Mouse (Mus musculus) right cerebral cortex, adult 2 months (tissue): ENCODE results near the gene Rhox2e.
"Not testable (repeated sequence)": the region's sequence is repeated elsewhere in the genome, so short reads cannot be mapped to it uniquely, and the experiment has no call there.

Experiments
- DNase-seq, 2 experiments: peaks; one replicate each; pipeline ENCODE4 v3.0.0; 2021 to 2022; ENCODE audit warnings: low spot score in 2 of 2

Rhox2e gene

DNA sequence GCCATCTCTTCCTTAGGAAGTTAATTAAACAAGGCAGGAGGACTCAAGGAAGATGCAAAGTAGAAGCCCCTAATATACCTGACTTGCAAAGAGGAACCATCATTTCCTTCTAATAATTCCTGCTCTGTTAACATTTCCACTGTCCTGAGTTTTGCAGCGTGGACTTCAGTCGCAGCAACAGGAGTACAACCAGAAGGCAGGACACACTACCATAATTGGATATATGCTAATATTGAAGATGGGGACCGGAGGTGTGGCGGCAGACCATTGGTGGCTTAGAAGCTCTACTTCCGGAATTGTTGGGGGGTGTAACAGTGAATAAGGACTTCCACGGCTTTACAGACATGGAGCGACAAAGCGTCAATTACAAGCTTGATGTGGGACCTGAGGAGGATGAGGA is at the start of gene Rhox2e:
Gene Rhox2e, plus strand, starts transcription at position 301 of the 400 bp plus-strand sequence.
- DNase-seq = not testable (repeated sequence)

DNA sequence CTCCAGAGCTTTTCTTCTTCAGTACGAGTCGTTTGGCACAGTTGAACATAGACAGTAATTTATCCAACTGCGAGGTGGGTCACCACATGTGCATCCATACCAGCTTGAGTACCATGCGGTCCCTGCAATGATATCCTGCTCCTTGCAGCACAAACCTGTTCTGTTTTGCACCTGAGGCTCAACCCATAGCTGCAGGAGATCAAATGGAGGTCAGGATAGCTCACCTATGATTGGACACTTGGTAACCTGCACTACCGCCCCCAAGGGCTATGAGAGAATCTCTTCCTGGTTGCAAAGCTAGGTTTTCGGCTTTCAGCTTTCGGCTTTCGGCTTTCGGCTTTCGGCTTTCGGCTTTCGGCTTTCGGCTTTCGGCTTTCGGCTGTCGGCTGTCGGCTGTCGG is 16.2 kb upstream of the Rhox2e start, which contains the start of gene Rhox4d:
Gene Rhox4d, plus strand, starts transcription at position 301 of the 400 bp plus-strand sequence.
- not testable (repeated sequence) for DNase-seq

DNA sequence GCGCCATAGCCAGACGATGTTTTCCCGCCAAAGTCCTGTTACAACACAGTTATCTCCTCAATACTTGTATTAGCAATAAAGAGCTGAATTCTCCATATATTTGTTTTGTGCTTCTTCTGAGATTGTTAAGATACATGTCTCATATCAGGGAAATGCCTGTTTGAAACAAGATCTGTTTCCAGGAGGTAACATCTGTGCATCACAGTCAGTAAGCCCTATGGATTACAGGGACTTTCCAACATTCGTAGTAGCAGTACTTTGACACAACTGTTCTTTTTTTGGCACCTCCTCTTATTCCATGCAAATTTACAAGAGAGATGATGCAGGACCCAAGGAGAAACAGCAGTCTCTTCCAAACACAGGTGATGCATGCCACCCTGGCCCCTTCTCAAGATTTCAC is 11.5 kb downstream of the Rhox2e start, which contains the start of gene Rhox3e:
Gene Rhox3e, plus strand, starts transcription at position 301 of the 400 bp plus-strand sequence.
- not testable (repeated sequence) for DNase-seq

DNA sequence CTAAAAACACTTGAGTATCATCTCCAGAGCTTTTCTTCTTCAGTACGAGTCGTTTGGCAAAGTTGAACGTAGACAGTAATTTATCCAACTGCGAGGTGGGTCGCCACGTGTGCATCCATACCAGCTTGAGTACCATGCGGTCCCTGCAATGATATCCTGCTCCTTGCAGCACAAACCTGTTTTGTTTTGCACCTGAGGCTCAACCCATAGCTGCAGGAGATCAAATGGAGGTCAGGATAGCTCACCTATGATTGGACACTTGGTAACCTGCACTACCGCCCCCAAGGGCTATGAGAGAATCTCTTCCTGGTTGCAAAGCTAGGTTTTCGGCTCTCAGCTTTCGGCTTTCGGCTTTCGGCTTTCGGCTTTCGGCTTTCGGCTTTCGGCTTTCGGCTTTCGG is 26.9 kb downstream of the Rhox2e start, which contains the start of gene Rhox4e:
Gene Rhox4e, plus strand, starts transcription at position 301 of the 400 bp plus-strand sequence.
- DNase-seq = not testable (repeated sequence)

DNA sequence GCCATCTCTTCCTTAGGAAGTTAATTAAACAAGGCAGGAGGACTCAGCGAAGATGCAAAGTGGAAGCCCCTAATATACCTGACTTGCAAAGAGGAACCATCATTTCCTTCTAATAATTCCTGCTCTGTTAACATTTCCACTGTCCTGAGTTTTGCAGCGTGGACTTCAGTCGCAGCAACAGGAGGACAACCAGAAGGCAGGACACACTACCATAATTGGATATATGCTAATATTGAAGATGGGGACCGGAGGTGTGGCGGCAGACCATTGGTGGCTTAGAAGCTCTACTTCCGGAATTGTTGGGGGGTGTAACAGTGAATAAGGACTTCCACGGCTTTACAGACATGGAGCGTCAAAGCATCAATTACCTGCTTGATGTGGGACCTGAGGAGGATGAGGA is 40.9 kb downstream of the Rhox2e start, which contains the start of gene Rhox2f:
Gene Rhox2f, plus strand, starts transcription at position 301 of the 400 bp plus-strand sequence.
- DNase-seq = not testable (repeated sequence)

DNA sequence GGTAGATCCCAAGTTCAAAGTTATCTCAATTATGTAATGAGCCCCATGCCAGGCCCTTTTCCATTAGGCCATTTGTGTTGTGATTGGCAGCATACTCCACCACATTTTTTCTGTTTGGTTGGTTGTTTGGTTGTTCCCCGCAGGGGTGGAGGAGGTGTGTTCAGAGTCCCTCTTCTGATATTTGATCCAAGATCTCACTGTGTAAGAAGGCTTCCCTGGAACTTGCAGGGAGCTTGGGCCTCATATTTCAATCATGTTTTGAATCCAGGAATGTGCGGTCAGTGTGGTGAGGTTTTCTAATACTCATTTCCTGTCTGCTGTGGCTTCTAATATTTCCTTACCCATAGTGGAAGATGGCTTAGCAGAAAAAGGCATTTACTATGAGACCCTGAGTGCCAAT is 42.4 kb downstream of the Rhox2e start:
- not testable (repeated sequence) for DNase-seq

DNA sequence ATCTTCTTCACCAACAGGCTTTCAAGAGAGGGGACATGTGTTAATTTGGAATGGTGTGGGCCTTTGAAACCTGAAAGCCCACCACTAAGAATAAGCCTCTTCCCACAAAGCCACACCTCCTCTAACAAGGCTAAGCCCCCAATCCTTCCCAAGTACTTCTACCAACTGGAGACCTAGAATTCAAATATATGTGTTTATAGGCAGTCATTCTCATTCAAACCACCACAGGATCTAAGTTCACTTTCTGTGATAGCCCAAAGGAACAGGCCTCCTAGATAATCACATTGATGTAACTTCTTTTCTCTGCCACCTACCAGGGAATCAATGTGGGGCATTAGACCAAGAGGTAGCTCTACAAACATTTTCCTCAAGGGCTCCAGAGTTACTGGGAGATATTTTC is 50.4 kb downstream of the Rhox2e start, which contains the start of gene Rhox3f:
Gene Rhox3f, plus strand, starts transcription at position 301 of the 400 bp plus-strand sequence.
- DNase-seq = not testable (repeated sequence)
